Mouse (Mus musculus): Measurements from ENCODE around the gene AF067061.
"Not testable (repeated sequence)": the region's sequence is repeated elsewhere in the genome, so short reads cannot be mapped to it uniquely, and the experiment has no call there.

The AF067061 gene

GRCm38 (mm10) chr13:120262870-120263269, at the start of gene AF067061:
AF067061 (plus strand) TSS chr13:120263114.
- DNase-seq = not testable (repeated sequence)

- DNase-seq = not testable (repeated sequence)
Observed at GRCm38 (mm10) chr13:120215847-120216246, 47.1 kb upstream of the AF067061 start, which contains the start of gene Gm21762. Gm21762 (minus strand) TSS chr13:120215947.

- not testable (repeated sequence) for DNase-seq
Observed at GRCm38 (mm10) chr13:120220922-120221321, 42.0 kb upstream of the AF067061 start.

GRCm38 (mm10) chr13:120223012-120223659, 39.8 kb upstream of the AF067061 start:
- DNase-seq = peak in 1 of 2 experiments; percentile 12

GRCm38 (mm10) chr13:120231798-120232197, 31.1 kb upstream of the AF067061 start:
- not testable (repeated sequence) for DNase-seq

GRCm38 (mm10) chr13:120232447-120233049, 30.4 kb upstream of the AF067061 start:
- not testable (repeated sequence) for DNase-seq

- DNase-seq = not testable (repeated sequence)
Observed at GRCm38 (mm10) chr13:120238811-120239210, 24.1 kb upstream of the AF067061 start, which contains the start of gene Gm21731. Gm21731 (plus strand) TSS chr13:120239111.

- not testable (repeated sequence) for DNase-seq
Observed at GRCm38 (mm10) chr13:120251208-120251924, 11.5 kb upstream of the AF067061 start.

GRCm38 (mm10) chr13:120258817-120259658, 3.9 kb upstream of the AF067061 start:
- not testable (repeated sequence) for DNase-seq

GRCm38 (mm10) chr13:120259718-120260117, 3.2 kb upstream of the AF067061 start:
- not testable (repeated sequence) for DNase-seq

GRCm38 (mm10) chr13:120277837-120278236, 14.9 kb downstream of the AF067061 start:
- not testable (repeated sequence) for DNase-seq

- DNase-seq = no peak
Observed at GRCm38 (mm10) chr13:120278784-120279183, 15.9 kb downstream of the AF067061 start.

GRCm38 (mm10) chr13:120299324-120299894, 36.5 kb downstream of the AF067061 start:
- no peak for DNase-seq

GRCm38 (mm10) chr13:120299991-120300442, 37.1 kb downstream of the AF067061 start, which contains the start of gene BC147527:
BC147527 (plus strand) TSS chr13:120300392.
- DNase-seq = no peak

- no peak for DNase-seq
Observed at GRCm38 (mm10) chr13:120300853-120301252, 37.9 kb downstream of the AF067061 start.

GRCm38 (mm10) chr13:120310749-120311148, 47.8 kb downstream of the AF067061 start:
- no peak for DNase-seq

- DNase-seq = no peak
Observed at GRCm38 (mm10) chr13:120313584-120313983, 50.7 kb downstream of the AF067061 start.

Measured in cerebellum, adult 18-20 months (tissue).